Mouse (Mus musculus) skeletal muscle tissue, postnatal 0 days (tissue): ENCODE measurements around the gene Slc10a1. TPM values are rescaled to one million over a fixed set of nuclear protein-coding genes. Genes with fewer than 3 reads are reported as not detected.

Experiments used
- polyA plus RNA-seq: library from polyadenylated mRNA; unstranded; fragments of >200 nt; fragmentation: Nextera tagmentation; extraction: Ambion mirVana; gene quantifications from 2 replicates; pipeline ENCODE4 v1.2.1, GENCODE M21; 2015

Gene Slc10a1
- 0.17 and 0.51 TPM in 2 replicates for polyA plus RNA-seq

DNA sequence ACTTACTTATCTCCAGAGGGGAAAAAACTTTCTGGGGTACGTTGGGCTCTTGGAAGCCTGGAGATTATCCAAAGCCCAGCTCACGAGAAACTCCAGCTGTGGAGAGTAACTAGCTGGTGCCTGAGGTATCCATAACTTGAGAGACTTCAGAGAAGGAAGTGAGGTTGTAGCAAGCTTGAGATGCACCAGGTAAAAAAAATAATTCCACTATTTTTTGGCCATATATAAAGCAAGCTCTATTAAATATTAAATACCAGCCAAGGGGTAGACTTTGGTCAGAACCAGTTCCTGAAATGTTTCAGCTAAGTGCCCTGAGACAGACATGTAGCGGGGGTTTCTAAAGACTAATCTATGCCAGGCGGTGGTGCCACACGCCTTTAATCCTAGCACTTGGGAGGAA, at the start of gene Slc10a1:
TSS of gene Slc10a1 (minus strand) at position 101 of the 400 bp plus-strand sequence.

DNA sequence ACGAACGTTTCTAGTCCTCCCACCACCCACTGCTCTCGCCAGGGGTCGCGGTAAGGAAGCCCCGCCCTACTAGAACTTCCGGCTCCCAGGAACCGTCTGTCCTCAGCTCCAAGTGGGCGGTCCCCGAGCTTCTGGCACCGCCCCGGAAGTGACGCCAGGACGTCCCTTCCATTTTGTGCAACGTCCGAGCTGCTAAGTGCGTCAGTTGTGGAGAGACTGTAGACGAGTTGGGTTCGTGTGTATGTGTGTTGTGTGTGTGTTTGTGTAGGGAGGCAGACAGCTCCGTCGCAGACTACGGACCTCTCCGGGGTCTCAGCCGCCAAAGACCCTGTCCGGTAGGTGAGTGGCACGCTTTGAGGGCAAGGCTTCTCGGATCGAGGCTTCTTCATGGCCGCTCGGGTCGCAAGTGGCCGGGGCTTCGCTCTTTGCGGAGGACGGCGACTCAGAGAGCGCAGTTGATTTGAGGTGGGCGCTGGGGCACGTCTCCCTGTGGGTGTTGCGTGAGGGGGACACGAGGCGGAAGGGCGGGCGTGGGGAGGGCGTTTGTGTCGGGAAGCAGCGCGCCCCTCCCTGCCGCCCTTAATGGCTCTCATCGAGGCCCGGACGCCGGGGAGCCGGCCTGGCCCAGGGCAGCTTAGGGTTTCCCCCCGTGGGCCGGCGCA, 23.0 kb downstream of the Slc10a1 start, which contains the start of gene Srsf5:
TSS of gene Srsf5 (plus strand) at position 171 of the 662 bp plus-strand sequence.

Other genes starting within 250 kb of the Slc10a1 start
- gene Ccdc177, start 208.0 kb downstream of the Slc10a1 start, polyA plus RNA-seq: 0.04 TPM in 1 of 2 replicates, not detected in the other
- 10.2 and 11.8 TPM in 2 replicates for gene Susd6, start 178.2 kb downstream of the Slc10a1 start, polyA plus RNA-seq
- 260 and 297 TPM in 2 replicates for gene Srsf5, start 23.2 kb downstream of the Slc10a1 start, polyA plus RNA-seq
- gene Smoc1, start 58.1 kb upstream of the Slc10a1 start, polyA plus RNA-seq: 4.8 and 8.4 TPM in 2 replicates